Mouse (Mus musculus) layer of hippocampus, adult 18-20 months (tissue): Measurements from ENCODE around the gene Mmp14. TPM values are rescaled to one million over a fixed set of nuclear protein-coding genes. Genes with fewer than 3 reads are reported as not detected.

Source experiments
- DNase-seq, 2 experiments: peaks; one replicate each; pipeline ENCODE4 v3.0.0; 2022; ENCODE audit warnings: low spot score in 2 of 2
- total RNA-seq, 2 experiments: library from RNA; stranded (reverse); gene quantifications; 2 replicates each; pipeline ENCODE4 v1.2.3; 2021

Gene Mmp14
- total RNA-seq, 2 experiments from 2014 or later, result 15.0 to 15.2 TPM

DNA sequence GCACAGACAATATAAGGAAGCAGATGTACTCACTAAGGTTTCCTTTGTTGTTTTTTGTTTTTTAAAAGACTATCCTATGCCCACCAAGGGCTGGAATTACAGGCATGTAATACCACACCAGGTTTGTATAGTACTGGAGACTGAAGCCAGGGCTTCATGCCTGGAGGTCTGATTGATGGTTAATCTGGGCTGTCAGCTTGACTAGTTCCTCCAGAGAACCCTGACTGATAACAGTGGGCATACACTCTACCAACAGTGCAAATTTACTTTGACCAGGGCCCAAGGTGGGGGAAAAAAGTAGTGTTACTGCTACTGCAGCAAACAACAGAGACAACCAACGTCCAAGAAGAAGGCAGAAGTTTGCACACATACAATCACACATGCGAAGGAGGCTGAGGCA, 40.1 kb downstream of the Mmp14 start:
- no peak for DNase-seq

DNA sequence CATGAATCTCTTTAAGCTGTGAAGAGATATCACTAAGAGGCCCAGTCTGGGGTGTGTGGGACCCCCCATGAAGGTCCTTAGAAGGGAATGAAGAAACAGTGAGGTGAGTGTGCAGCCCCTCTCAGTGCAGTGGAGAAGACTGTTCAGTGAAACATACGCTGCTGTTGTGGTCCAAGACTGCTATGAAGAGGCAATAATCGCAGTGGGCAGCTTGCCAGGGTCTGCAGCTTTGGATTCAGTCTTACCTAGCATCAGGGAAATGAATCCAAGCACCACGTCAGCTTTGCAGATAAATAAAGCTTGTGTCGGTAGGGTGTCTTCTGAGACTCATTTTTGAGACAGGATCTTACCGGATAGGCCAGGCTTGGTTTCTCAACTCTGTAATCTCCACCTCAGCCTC, 41.3 kb downstream of the Mmp14 start:
- DNase-seq, result no peak

DNA sequence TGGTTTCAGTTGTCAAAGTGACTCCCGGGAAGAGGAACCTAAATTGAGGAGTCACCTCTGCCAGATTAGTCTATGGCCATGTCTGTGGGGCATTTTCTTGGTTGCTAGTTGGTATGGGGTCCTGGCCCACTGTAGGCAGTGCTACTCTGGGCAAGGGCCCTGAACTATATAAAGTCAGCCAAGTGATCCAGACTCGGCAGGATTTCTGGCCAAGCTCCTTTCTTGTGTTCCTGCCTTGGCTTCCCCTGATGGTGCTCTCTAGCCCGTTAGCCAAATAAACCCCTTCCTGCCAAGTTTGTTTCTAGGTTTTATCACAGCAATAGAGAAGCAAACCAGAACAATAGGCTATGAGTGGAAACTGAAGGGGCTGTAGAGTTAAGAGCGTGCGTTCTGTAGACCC, 43.3 kb downstream of the Mmp14 start:
- DNase-seq, result no peak

DNA sequence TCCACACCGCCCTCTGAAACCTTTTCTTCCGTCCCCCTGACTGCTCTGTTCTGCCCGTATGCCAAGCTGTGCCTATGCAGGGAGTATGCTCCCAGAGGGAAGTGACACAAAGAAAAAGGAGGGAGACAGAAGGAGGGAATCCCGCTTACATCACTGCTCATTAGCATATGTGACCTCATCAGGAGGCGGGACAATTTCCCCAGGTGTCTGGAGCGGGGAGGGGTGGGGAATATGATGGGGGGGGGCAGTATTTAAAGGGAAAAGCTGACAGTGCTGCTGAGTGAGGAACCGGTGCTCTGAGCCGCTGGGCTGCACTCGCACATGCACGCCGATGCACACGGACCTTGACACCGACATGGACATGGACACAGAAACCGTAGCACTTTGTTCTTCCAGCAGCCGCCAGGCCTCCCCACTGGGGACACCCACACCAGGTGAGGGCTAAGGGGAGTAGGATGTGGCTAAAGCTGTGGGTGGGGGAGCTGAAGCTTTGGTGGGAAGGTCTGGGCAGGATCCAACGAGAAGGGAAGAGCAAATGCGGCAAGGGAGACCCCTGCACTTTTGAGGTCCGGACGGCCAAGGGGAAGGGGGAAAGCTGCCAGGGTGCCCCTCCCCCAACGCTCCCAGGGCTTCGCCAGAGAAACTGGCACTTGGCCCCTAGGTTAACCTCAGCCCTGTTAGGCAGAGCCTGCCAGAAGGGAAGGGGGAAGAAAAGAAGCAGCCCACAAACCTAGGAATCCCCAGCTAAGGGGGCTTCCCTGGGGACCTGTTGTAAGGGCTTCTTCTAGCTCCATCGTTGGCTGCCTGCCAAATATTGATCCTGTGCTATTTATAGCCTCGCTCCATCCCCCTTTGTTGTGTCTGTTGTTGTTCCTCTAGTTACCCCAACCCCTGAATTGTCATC, 44.8 kb downstream of the Mmp14 start, which contains the start of gene Rem2:
Rem2 (plus strand) TSS at position 160 of the 904 bp plus-strand sequence.
- DNase-seq, result peak; percentile 60 to 74

DNA sequence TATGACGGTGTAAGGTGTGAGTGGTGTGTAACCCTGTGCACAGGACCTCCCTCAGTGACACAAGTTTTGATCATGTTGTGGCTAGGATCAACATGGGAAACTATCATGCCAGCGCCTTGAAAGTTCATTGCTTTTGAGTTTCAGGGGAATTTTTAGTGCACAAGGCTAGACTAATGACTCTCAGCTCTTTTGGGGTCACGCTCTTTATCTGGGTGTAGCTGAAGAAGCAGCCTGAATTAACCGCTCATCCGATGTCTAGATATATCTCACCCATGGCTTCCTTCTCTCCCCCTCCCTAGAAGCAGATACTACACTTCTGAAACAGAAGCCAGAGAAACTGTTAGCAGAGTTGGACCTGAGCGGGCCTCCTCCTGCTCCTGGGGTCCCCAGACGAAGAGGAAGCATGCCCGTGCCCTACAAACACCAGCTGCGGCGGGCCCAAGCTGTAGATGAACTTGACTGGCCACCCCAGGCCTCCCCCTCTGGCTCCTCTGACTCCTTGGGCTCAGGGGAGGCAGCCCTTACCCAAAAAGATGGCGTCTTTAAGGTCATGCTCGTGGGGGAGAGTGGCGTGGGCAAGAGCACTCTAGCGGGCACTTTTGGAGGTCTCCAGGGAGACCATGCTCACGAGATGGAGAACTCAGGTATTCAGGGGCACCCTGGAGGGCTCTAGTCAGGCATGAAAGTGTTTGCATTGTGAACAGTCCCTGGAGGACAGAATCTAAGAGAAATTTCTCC, 45.9 kb downstream of the Mmp14 start:
- DNase-seq, result no peak

DNA sequence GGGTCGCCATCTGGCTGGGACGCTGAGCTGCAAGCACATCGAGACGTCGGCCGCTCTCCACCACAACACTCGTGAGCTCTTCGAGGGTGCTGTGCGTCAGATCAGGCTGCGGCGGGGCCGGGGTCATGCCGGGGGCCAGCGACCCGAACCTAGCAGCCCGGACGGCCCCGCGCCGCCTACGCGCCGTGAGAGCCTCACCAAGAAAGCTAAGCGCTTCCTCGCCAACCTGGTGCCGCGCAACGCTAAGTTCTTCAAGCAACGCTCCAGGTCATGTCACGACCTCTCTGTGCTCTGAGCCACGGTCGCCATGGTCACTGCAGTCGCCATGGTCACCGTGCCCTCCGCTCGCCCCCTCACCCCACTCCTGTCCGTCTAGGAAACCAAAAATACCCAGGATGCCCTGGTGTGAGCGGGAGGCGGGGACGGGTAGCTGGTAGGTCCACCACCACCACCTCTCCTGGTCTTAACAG, 48.1 kb downstream of the Mmp14 start:
- no peak for DNase-seq

DNA sequence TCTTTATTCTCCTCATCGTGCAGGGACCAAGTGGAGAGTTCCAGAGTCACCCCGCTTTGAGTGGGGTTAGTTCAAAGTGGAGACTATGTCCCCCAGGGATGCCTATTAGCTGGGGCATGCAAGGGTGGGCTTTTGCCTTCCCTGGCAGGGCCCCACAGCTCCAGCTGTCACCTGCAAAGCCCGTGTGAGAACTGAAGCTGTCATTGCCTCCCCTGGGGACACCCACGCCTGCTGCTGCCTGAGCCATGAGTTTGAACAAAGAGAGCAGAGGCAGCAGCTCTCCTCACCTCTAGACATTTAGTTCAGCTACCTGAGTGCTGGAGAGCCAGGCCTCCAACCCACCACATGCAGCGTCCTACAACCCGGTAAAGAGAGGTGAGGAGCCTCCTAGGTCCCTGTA, 49.3 kb downstream of the Mmp14 start:
- DNase-seq, result no peak

DNA sequence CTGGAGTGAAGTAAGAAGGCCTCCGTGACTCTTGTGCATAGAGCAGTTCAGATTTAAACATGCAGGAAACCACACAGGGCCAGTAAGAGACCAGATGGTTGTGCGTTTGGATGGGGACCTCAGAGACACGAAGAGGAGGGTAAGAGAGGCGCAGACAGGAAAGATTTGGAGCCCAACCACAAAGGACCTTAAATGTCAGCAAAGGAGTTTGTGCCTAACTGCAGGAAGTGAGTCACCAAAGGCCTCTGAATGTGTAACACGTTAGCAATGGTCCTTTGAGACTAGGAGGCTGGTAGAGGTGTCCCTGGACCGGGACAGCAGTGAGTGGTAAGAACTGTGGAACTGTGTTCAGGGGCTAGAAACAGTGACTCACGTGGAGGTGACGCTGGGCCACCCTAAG, 50.0 kb downstream of the Mmp14 start:
- DNase-seq, result no peak

DNA sequence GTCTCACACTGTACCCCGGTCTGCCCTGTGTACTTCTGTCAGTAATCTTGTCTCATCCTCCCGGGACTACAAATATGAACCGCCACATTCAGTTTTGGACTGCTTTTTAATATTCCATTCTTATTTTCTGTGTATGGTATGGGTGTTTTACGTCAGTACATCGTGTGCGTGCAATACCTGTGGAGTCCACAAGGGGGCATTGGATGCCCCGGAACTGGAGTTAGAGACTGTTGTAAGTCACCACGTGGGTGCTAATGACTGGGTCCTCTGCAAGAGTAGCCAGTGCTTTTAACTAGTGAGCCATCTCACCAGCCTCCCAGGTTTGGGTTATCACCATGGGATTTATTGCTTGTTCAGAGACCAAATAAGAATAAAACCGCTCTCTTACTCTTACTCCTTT, 51.1 kb downstream of the Mmp14 start:
- no peak for DNase-seq

DNA sequence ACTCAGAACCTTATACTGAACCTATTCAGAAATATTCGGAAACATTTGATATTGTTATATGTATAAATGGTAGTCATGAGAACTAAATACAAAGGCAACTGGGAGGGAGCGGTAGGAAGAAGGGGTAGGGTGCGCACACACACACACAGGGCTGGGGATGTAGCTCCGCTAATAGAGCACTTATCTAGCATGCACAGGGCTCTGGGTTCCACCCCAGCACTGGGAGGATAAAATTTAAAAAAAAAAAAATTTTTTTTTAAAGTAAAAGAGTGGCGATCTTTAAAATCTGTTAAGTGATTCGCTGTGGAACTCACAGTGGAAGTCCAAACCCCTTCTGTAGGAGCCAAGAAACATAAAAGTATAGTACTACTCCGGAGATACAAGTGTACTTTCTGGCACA, 54.5 kb downstream of the Mmp14 start:
- DNase-seq, result no peak

DNA sequence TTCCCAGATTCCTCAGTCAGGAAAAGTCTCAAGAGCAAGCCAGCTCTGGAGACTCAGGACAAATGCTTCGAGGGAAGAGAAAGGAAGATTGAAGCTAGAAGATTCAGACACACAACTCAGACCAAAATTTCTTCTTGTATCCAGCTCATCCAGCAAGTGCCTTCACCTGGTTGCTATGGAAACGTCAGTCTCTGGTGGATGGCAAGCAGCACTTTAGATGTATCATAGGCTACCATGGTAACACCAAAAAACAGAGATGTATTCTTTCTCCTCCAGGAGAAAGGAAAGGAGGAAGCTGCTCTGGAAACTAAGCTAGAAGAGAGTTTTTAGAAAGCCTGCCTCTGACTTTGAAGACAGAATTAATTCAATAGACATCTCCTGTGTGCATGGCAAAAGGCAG, 56.3 kb downstream of the Mmp14 start:
- no peak for DNase-seq

DNA sequence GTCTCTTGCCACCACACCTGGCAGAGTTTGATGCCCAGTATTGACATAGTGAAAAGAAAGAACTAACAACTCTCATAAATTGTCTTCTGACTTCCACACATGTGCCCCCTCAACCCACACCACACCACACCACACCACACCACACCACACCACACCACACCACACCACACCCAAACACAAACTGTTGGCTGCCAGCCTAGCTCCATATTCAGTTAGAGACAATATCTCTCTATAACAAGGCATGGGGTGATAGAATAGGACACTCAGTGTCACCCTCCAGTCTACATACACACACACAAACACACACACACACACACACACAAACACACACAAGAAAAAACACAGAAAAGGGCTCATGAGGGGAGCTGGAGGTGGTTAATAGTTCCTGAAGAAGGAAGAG, 56.9 kb downstream of the Mmp14 start:
- no peak for DNase-seq

DNA sequence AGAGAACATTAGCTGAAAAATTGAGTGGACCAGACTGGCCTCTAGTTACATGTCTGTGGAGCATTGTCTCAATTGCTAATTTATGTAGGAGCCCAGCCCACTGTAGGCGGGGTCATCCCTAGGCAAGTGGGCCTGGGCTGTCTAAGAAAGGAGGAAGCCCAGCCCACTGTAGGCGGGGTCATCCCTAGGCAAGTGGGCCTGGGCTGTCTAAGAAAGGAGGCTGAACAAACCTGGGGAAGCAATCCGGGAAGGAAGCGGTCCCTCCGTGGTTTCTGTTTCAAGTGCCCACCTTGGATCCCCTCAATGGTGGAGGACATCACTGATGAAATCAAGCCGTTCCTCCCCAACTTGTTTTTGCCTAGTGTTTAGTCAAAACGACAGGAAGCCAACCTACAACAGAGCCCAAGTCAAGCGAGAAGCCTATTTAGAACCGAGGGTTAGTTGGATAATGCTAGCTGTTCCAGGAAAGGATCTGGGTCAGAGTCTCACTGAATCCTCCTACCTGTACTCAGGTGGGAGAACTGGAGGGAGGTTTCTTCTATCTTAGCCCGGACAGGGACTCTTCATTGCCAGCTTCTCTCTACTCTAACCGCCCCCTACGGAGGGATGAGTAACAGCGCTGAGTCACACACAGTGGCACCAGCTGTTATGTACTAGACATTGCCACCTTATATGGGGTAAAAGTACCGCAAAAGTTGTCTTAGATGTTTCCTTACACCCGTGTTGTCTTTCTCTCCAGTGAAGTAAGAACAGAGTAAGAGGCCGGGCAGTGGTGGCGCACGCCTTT, 61.1 kb downstream of the Mmp14 start:
- peak in 1 of 2 experiments; percentile 39 for DNase-seq

DNA sequence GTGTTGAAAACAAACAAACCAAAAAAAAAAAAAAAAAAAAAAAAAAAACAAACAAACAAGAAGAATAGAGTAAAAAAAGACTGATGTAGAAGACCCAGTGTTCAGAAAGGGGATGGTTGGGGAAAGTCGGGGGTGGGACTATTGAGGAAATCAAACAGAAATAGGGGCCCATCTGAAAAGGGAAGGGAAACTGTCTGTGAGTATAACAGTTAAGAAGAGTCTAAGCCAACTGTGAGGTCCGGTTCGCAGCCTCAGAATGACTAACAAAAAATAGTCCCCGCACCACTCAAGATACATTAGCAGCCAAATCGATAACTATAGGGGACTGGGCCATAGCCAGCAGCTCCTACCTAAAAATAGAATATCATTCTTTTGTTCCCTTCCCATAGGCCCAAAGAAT, 61.8 kb downstream of the Mmp14 start:
- no peak for DNase-seq

DNA sequence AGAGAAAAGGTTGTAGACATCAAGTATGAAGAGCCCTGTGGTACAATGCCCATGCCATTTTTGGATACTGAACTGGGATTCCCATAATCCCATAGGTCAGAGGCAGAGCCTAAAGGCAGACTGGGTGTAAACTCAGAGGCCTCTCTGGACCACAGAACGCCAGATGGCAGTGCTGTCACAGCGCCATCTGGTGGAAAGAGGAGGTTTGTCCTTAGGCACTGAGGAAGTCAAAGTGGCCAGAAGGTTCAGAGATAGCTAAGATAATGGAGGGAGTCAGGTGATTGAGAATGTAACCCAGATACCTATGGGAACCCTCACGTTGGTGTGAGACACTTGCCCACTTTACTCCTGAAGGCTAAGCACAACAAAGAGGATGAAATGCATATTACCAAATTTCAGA, 62.8 kb downstream of the Mmp14 start:
- peak in 1 of 2 experiments; percentile 78 for DNase-seq

Other genes with a start within 250 kb of the Mmp14 start
- gene Dad1, start 177.5 kb upstream of the Mmp14 start, total RNA-seq, result 100 to 1,000 TPM; 123 to 132 TPM
- gene Abhd4, start 177.4 kb upstream of the Mmp14 start, total RNA-seq, result 10 to 100 TPM; 54.8 to 60.0 TPM
- gene Olfr49, start 146.7 kb upstream of the Mmp14 start, total RNA-seq, result not detected
- 10 to 100 TPM; 51.9 to 53.9 TPM for gene Oxa1l, start 70.8 kb upstream of the Mmp14 start, total RNA-seq
- gene Slc7a7, start 13.8 kb upstream of the Mmp14 start, total RNA-seq, result 1 to 10 TPM; 1.5 to 2.2 TPM
- 100 to 1,000 TPM in 1 of 2 experiments, 10 to 100 TPM in 1; 94.8 to 109 TPM for gene Mrpl52, start 4.7 kb upstream of the Mmp14 start, total RNA-seq
- 10 to 100 TPM; 33.8 to 34.6 TPM for gene Lrp10, start 32.5 kb downstream of the Mmp14 start, total RNA-seq
- 10 to 100 TPM; 21.0 to 23.1 TPM for gene Rem2, start 44.5 kb downstream of the Mmp14 start, total RNA-seq
- 10 to 100 TPM; 51.5 to 56.7 TPM for gene Prmt5, start 85.9 kb downstream of the Mmp14 start, total RNA-seq
- 1 to 10 TPM; 2.6 to 3.4 TPM for gene Haus4, start 123.0 kb downstream of the Mmp14 start, total RNA-seq
- gene Ajuba, start 145.9 kb downstream of the Mmp14 start, total RNA-seq, result under 1 TPM; 0.86 to 0.89 TPM
- gene 4931414P19Rik, start 174.4 kb downstream of the Mmp14 start, total RNA-seq, result 1 to 10 TPM; 5.6 TPM
- 100 to 1,000 TPM; 209 to 210 TPM for gene Psmb5, start 186.4 kb downstream of the Mmp14 start, total RNA-seq
- gene Psmb11, start 189.8 kb downstream of the Mmp14 start, total RNA-seq, result under 1 TPM; 0.25 to 0.54 TPM
- gene Gm17606, start 209.3 kb downstream of the Mmp14 start, total RNA-seq, result not detected
- 10 to 100 TPM; 20.4 to 22.3 TPM for gene Cdh24, start 209.8 kb downstream of the Mmp14 start, total RNA-seq